Mouse (Mus musculus) hindbrain, embryonic 16.5 days (tissue): ENCODE data around the gene Ugt1a10. TPM values are rescaled to one million over a fixed set of nuclear protein-coding genes. Genes with fewer than 3 reads are reported as not detected.
"Not testable (repeated sequence)": the region's sequence is repeated elsewhere in the genome, so short reads cannot be mapped to it uniquely, and the experiment has no call there.

Source experiments
- ATAC-seq: fragments of 200-750 bp; cut with Nextera tagmentation; 2 replicates; pipeline ENCODE4 v1.8.0; 2017; ENCODE audit warnings: moderate TSS enrichment, moderate library complexity
- H3K27ac ChIP-seq: fragments of 300-500 bp; sonication (generic); 2 replicates; pipeline ENCODE4 v1.5.1; 2014; ENCODE audit warnings: low read depth, mild to moderate bottlenecking, control low read depth, low read length, moderate library complexity
- H3K27me3 ChIP-seq: fragments of 300-500 bp; sonication (generic); replicated peaks from 2 replicates; pipeline ENCODE4 v1.6.1; 2014; ENCODE audit warnings: low read length; ENCODE audit not compliant: control insufficient read depth, insufficient read depth
- H3K36me3 ChIP-seq: fragments of 300-500 bp; sonication (generic); 2 replicates; pipeline ENCODE4 v1.6.1; 2014; ENCODE audit warnings: mild to moderate bottlenecking, low read length, moderate library complexity, mixed read lengths; ENCODE audit not compliant: control insufficient read depth, insufficient read depth
- H3K4me1 ChIP-seq: fragments of 300-500 bp; sonication (generic); 2 replicates; pipeline ENCODE4 v1.6.1; 2014; ENCODE audit warnings: low read depth, low read length; ENCODE audit not compliant: control insufficient read depth, insufficient read depth
- H3K4me2 ChIP-seq: fragments of 300-500 bp; sonication (generic); 2 replicates; pipeline ENCODE4 v1.6.1; 2014; ENCODE audit warnings: mild to moderate bottlenecking, low read length, control low read depth, moderate library complexity
- H3K4me3 ChIP-seq: fragments of 300-500 bp; sonication (generic); 2 replicates; pipeline ENCODE4 v1.5.1; 2014; ENCODE audit warnings: mild to moderate bottlenecking, low read length, control low read depth, moderate library complexity
- H3K9ac ChIP-seq: fragments of 300-500 bp; sonication (generic); 2 replicates; pipeline ENCODE4 v1.6.1; 2014; ENCODE audit warnings: low read depth, mild to moderate bottlenecking, control low read depth, low read length, moderate library complexity
- H3K9me3 ChIP-seq: fragments of 300-500 bp; sonication (generic); 2 replicates; pipeline ENCODE4 v1.6.1; 2014; ENCODE audit warnings: mild to moderate bottlenecking, low read length, moderate library complexity; ENCODE audit not compliant: control insufficient read depth
- WGBS: fragments of 180-500 bp; shearing (Covaris S2); extraction: QIAGEN DNeasy Blood & Tissue Kit; methylation state at CpG from one replicate; pipeline ENCODE4 v1.1.7; 2014; 5-methylcytosine and 5-hydroxymethylcytosine counted together
- polyA plus RNA-seq: library from polyadenylated mRNA; unstranded; fragments of >200 nt; fragmentation: Nextera tagmentation; extraction: Ambion mirVana; gene quantifications from 2 replicates; pipeline ENCODE4 v1.2.1, GENCODE M21; 2015

Gene Ugt1a10
- polyA plus RNA-seq, 1 experiment from 2014 or later = not detected

- H3K27me3 ChIP-seq, ATAC-seq, H3K36me3 ChIP-seq, H3K4me2 ChIP-seq, H3K9me3 ChIP-seq, H3K4me3 ChIP-seq, H3K4me1 ChIP-seq, H3K27ac ChIP-seq, H3K9ac ChIP-seq: not testable (repeated sequence)
- 82% methylated on average over 4 of the region's 5 CpGs for WGBS
These were observed 48.7 kb downstream of the Ugt1a10 start for GRCm38 (mm10) chr1:88103697-88104468.

- no peak for ATAC-seq
- no peak overlapping the region for H3K9ac ChIP-seq
- H3K36me3 ChIP-seq = no peaks in the 10 kb centered on the region
- no peak overlapping the region for H3K4me3 ChIP-seq
- no peaks in the 10 kb centered on the region for H3K27me3 ChIP-seq
- H3K4me2 ChIP-seq = no peak overlapping the region
- WGBS = 85% methylated on average over 1 of the region's 1 CpGs
- H3K4me1 ChIP-seq = no peaks in the 10 kb centered on the region
- no peak overlapping the region for H3K27ac ChIP-seq
- H3K9me3 ChIP-seq = no peaks in the 10 kb centered on the region
These were observed 49.7 kb downstream of the Ugt1a10 start for GRCm38 (mm10) chr1:88104667-88105430.

GRCm38 (mm10) chr1:88105656-88106055, 50.5 kb downstream of the Ugt1a10 start:
- no peaks in the 10 kb centered on the region for H3K27me3 ChIP-seq
- H3K9ac ChIP-seq = no peak overlapping the region
- 71% methylated on average over 2 of the region's 2 CpGs for WGBS
- no peak overlapping the region for H3K4me2 ChIP-seq
- no peak overlapping the region for H3K4me3 ChIP-seq
- ATAC-seq = no peak
- no peak overlapping the region for H3K27ac ChIP-seq
- no peaks in the 10 kb centered on the region for H3K4me1 ChIP-seq
- H3K9me3 ChIP-seq = no peaks in the 10 kb centered on the region
- no peaks in the 10 kb centered on the region for H3K36me3 ChIP-seq

- H3K4me3 ChIP-seq, H3K27me3 ChIP-seq, H3K9me3 ChIP-seq, H3K27ac ChIP-seq, H3K4me1 ChIP-seq, H3K9ac ChIP-seq, ATAC-seq, H3K4me2 ChIP-seq, H3K36me3 ChIP-seq: not testable (repeated sequence)
- WGBS = 68% methylated on average over 2 of the region's 2 CpGs
These were observed 53.9 kb downstream of the Ugt1a10 start for GRCm38 (mm10) chr1:88109027-88109557.

- not testable (repeated sequence) for H3K4me2 ChIP-seq, H3K36me3 ChIP-seq, H3K27me3 ChIP-seq, H3K27ac ChIP-seq, H3K4me1 ChIP-seq, H3K4me3 ChIP-seq, H3K9ac ChIP-seq, ATAC-seq, H3K9me3 ChIP-seq
- WGBS = 84% methylated on average over 2 of the region's 2 CpGs
These were observed 54.4 kb downstream of the Ugt1a10 start for GRCm38 (mm10) chr1:88109604-88110003.

- H3K9me3 ChIP-seq, H3K4me2 ChIP-seq, H3K4me1 ChIP-seq, H3K27me3 ChIP-seq, H3K36me3 ChIP-seq, H3K9ac ChIP-seq, ATAC-seq, H3K4me3 ChIP-seq, H3K27ac ChIP-seq: not testable (repeated sequence)
- 93% methylated on average over 6 of the region's 6 CpGs for WGBS
These were observed 57.6 kb downstream of the Ugt1a10 start for GRCm38 (mm10) chr1:88112769-88113168.

- H3K9me3 ChIP-seq, H3K9ac ChIP-seq, H3K4me1 ChIP-seq, H3K36me3 ChIP-seq, H3K27ac ChIP-seq, H3K4me2 ChIP-seq, ATAC-seq, H3K27me3 ChIP-seq, H3K4me3 ChIP-seq: not testable (repeated sequence)
- 12% methylated on average over 4 of the region's 4 CpGs for WGBS
These were observed 65.4 kb downstream of the Ugt1a10 start for GRCm38 (mm10) chr1:88120550-88120949.

GRCm38 (mm10) chr1:88121521-88121920, 66.3 kb downstream of the Ugt1a10 start:
- H3K27ac ChIP-seq, H3K4me3 ChIP-seq, H3K9me3 ChIP-seq, H3K4me2 ChIP-seq, H3K9ac ChIP-seq, ATAC-seq, H3K4me1 ChIP-seq, H3K36me3 ChIP-seq, H3K27me3 ChIP-seq: not testable (repeated sequence)
- WGBS = no CpG with 5 or more reads among the region's 1 CpGs

GRCm38 (mm10) chr1:88125827-88126360, 70.7 kb downstream of the Ugt1a10 start:
- not testable (repeated sequence) for H3K9ac ChIP-seq, H3K4me1 ChIP-seq, H3K27me3 ChIP-seq, H3K4me3 ChIP-seq, H3K27ac ChIP-seq, H3K36me3 ChIP-seq, H3K4me2 ChIP-seq, H3K9me3 ChIP-seq, ATAC-seq
- 85% methylated on average over 3 of the region's 4 CpGs for WGBS
